Mouse (Mus musculus): ENCODE measurements at regions not wholly inside any gene's neighbourhood (a gene's known extent, or its start where the extent isn't known, plus 50 kb on each side); places are given as distances from the start of the nearest gene placed in this dataset.

- DNase-seq (ENCODE audit: extremely low read depth, low read depth, low spot score): no peak
- H3K4me3 ChIP-seq (ENCODE audit: insufficient read depth, low read depth, low read length): no peak overlapping the region
- H3K27me3 ChIP-seq (ENCODE audit: control insufficient read depth, insufficient read depth, low read length): no peaks in the 10 kb centered on the region
- no peak overlapping the region for H3K27ac ChIP-seq (replicated peaks; ENCODE audit: insufficient read depth, low read depth, low read length)
- H3K4me1 ChIP-seq (ENCODE audit: control insufficient read depth, insufficient read depth, low read length): no peaks in the 10 kb centered on the region
- H3K79me2 ChIP-seq (ENCODE audit: control insufficient read depth, insufficient read depth, low read length): no peaks in the 10 kb centered on the region
- H3K36me3 ChIP-seq (ENCODE audit: control insufficient read depth, insufficient read depth, low read length): no peaks in the 10 kb centered on the region
- 95% methylated on average over 1 of the region's 1 CpGs for WGBS
- TF ChIP-seq POLR2A (IDR thresholded peaks at IDR 0.05; ENCODE audit: extremely low read depth, insufficient read depth, low read length) (no peak), CTCF (IDR thresholded peaks at IDR 0.05; ENCODE audit: low read depth, low read length) (no peak)
- H3K9ac ChIP-seq (ENCODE audit: low read depth, low read length): no peak overlapping the region
Measured at GRCm38 (mm10) chr3:65891594-65891993, 66.5 kb downstream of the Ccnl1 start.

- TF ChIP-seq CTCF (IDR thresholded peaks at IDR 0.05; ENCODE audit: low read depth, low read length) (no peak), POLR2A (IDR thresholded peaks at IDR 0.05; ENCODE audit: extremely low read depth, insufficient read depth, low read length) (no peak)
- Histone ChIP-seq H3K27ac (replicated peaks; ENCODE audit: insufficient read depth, low read depth, low read length) (no peak overlapping the region), H3K4me3 (ENCODE audit: insufficient read depth, low read depth, low read length) (no peak overlapping the region), H3K4me1 (ENCODE audit: control insufficient read depth, insufficient read depth, low read length) (no peaks in the 10 kb centered on the region), H3K36me3 (ENCODE audit: control insufficient read depth, insufficient read depth, low read length) (no peaks in the 10 kb centered on the region), H3K27me3 (ENCODE audit: control insufficient read depth, insufficient read depth, low read length) (no peaks in the 10 kb centered on the region), H3K79me2 (ENCODE audit: control insufficient read depth, insufficient read depth, low read length) (no peaks in the 10 kb centered on the region), H3K9ac (ENCODE audit: low read depth, low read length) (no peak overlapping the region)
- no peak for DNase-seq (ENCODE audit: extremely low read depth, low read depth, low spot score)
- WGBS: 85% methylated on average over 2 of the region's 2 CpGs
Measured at GRCm38 (mm10) chr3:65891139-65891538, 66.9 kb downstream of the Ccnl1 start.

GRCm38 (mm10) chr3:65888921-65889320 is 69.1 kb downstream of the Ccnl1 start:
- no peak overlapping the region for H3K9ac ChIP-seq (ENCODE audit: low read depth, low read length)
- no peaks in the 10 kb centered on the region for H3K36me3 ChIP-seq (ENCODE audit: control insufficient read depth, insufficient read depth, low read length)
- 19% methylated on average over 3 of the region's 3 CpGs for WGBS
- peak; percentile 21 for DNase-seq (ENCODE audit: extremely low read depth, low read depth, low spot score)
- H3K4me3 ChIP-seq (ENCODE audit: insufficient read depth, low read depth, low read length): no peak overlapping the region
- H3K27ac ChIP-seq (replicated peaks; ENCODE audit: insufficient read depth, low read depth, low read length): no peak overlapping the region
- no peaks in the 10 kb centered on the region for H3K79me2 ChIP-seq (ENCODE audit: control insufficient read depth, insufficient read depth, low read length)
- no peaks in the 10 kb centered on the region for H3K4me1 ChIP-seq (ENCODE audit: control insufficient read depth, insufficient read depth, low read length)
- no peak for TF ChIP-seq CTCF (IDR thresholded peaks at IDR 0.05; ENCODE audit: low read depth, low read length)
- TF ChIP-seq POLR2A (IDR thresholded peaks at IDR 0.05; ENCODE audit: extremely low read depth, insufficient read depth, low read length): no peak
- no peaks in the 10 kb centered on the region for H3K27me3 ChIP-seq (ENCODE audit: control insufficient read depth, insufficient read depth, low read length)

GRCm38 (mm10) chr3:65884571-65885011 is 73.5 kb downstream of the Ccnl1 start:
- TF ChIP-seq CTCF (IDR thresholded peaks at IDR 0.05; ENCODE audit: low read depth, low read length): no peak
- no peak for TF ChIP-seq POLR2A (IDR thresholded peaks at IDR 0.05; ENCODE audit: extremely low read depth, insufficient read depth, low read length)
- Histone ChIP-seq H3K27me3 (ENCODE audit: control insufficient read depth, insufficient read depth, low read length) (no peaks in the 10 kb centered on the region), H3K9ac (ENCODE audit: low read depth, low read length) (no peak overlapping the region), H3K36me3 (ENCODE audit: control insufficient read depth, insufficient read depth, low read length) (no peaks in the 10 kb centered on the region), H3K27ac (replicated peaks; ENCODE audit: insufficient read depth, low read depth, low read length) (no peak overlapping the region), H3K79me2 (ENCODE audit: control insufficient read depth, insufficient read depth, low read length) (no peaks in the 10 kb centered on the region), H3K4me3 (ENCODE audit: insufficient read depth, low read depth, low read length) (no peak overlapping the region), H3K4me1 (ENCODE audit: control insufficient read depth, insufficient read depth, low read length) (no peaks in the 10 kb centered on the region)
- 88% methylated on average over 10 of the region's 10 CpGs for WGBS
- DNase-seq (ENCODE audit: extremely low read depth, low read depth, low spot score): no peak

GRCm38 (mm10) chr3:65882123-65882522 is 75.9 kb downstream of the Ccnl1 start:
- no peaks in the 10 kb centered on the region for H3K4me1 ChIP-seq (ENCODE audit: control insufficient read depth, insufficient read depth, low read length)
- DNase-seq (ENCODE audit: extremely low read depth, low read depth, low spot score): no peak
- no peaks in the 10 kb centered on the region for H3K36me3 ChIP-seq (ENCODE audit: control insufficient read depth, insufficient read depth, low read length)
- no peak overlapping the region for H3K9ac ChIP-seq (ENCODE audit: low read depth, low read length)
- H3K27me3 ChIP-seq (ENCODE audit: control insufficient read depth, insufficient read depth, low read length): no peaks in the 10 kb centered on the region
- 86% methylated on average over 2 of the region's 2 CpGs for WGBS
- no peak overlapping the region for H3K27ac ChIP-seq (replicated peaks; ENCODE audit: insufficient read depth, low read depth, low read length)
- no peak overlapping the region for H3K4me3 ChIP-seq (ENCODE audit: insufficient read depth, low read depth, low read length)
- TF ChIP-seq POLR2A (IDR thresholded peaks at IDR 0.05; ENCODE audit: extremely low read depth, insufficient read depth, low read length) (no peak), CTCF (IDR thresholded peaks at IDR 0.05; ENCODE audit: low read depth, low read length) (no peak)
- H3K79me2 ChIP-seq (ENCODE audit: control insufficient read depth, insufficient read depth, low read length): no peaks in the 10 kb centered on the region

Data from liver, adult 2 months (tissue).